Mouse (Mus musculus) B cell, adult 67 days (primary cell): ENCODE data around the gene Gm16506. TPM values are rescaled to one million over a fixed set of nuclear protein-coding genes. Genes with fewer than 3 reads are reported as not detected.

Source experiments
- total RNA-seq, 2 experiments: library from RNA; stranded (reverse); gene quantifications; 4 replicates each; pipeline ENCODE4 v1.2.4; 2023

The Gm16506 gene
- not detected for total RNA-seq

GRCm38 (mm10) chr14:43727385-43727784 is at the start of gene Gm16506:
Gene Gm16506 (minus strand): TSS chr14:43727485.

GRCm38 (mm10) chr14:43747566-43747965 is 20.3 kb upstream of the Gm16506 start, which contains the start of gene Gm6526:
Gene Gm6526 (plus strand): TSS chr14:43747866.

GRCm38 (mm10) chr14:43697621-43698020 is 29.7 kb downstream of the Gm16506 start, which contains the start of gene Gm7324:
Gene Gm7324 (plus strand): TSS chr14:43697828.

GRCm38 (mm10) chr14:43677099-43677498 is 50.2 kb downstream of the Gm16506 start, which contains the start of gene Gm8165:
Gene Gm8165 (minus strand): TSS chr14:43677199.

Other genes with a start within 250 kb of the Gm16506 start
- gene Gm5799, start 183.9 kb downstream of the Gm16506 start, total RNA-seq, result not detected
- not detected for gene Gm17654, start 148.3 kb downstream of the Gm16506 start, total RNA-seq
- not detected for gene Gm10375, start 119.5 kb downstream of the Gm16506 start, total RNA-seq
- gene Gm8165, start 50.3 kb downstream of the Gm16506 start, total RNA-seq, result not detected
- gene Gm7324, start 29.7 kb downstream of the Gm16506 start, total RNA-seq, result 1 to 10 TPM in 1 of 2 experiments, not detected in 1; 2.4 TPM
- gene Gm6526, start 20.4 kb upstream of the Gm16506 start, total RNA-seq, result not detected
- not detected for gene Gm8180, start 57.3 kb upstream of the Gm16506 start, total RNA-seq
- gene Ear1, start 148.0 kb upstream of the Gm16506 start, total RNA-seq, result not detected
- not detected for gene Ear10, start 196.1 kb upstream of the Gm16506 start, total RNA-seq
- gene Gm8113, start 197.9 kb upstream of the Gm16506 start, total RNA-seq, result not detected
- not detected for gene Ang5, start 229.6 kb upstream of the Gm16506 start, total RNA-seq